Mouse (Mus musculus): ENCODE measurements around the gene Glud1. TPM values are rescaled to one million over a fixed set of nuclear protein-coding genes. Genes with fewer than 3 reads are reported as not detected.

Glud1 gene
- total and polyA plus RNA-seq, 3 experiments, result 57.1 to 125 (median 92.3) TPM

DNA sequence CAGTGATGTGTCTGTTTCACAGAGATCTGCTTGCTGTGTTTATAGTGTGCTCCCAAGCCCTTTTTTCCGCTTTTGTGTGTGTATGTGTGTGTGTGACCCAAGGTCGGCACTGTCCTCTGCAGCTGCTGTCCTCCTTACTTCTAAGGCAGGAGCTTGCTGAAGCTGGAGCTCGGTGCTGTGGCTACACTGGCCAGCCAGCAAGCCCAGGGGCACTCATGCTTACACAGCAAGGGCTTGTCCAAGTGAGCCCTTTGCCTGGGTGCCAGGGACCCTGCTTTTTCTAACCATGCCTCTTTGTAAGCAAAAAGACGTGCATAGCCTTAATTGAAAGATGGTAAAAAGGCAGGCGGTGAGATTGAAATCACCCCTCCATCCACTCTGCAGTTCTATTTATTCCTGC, 21.9 kb downstream of the Glud1 start:
- no peak for DNase-seq (ENCODE audit: low read depth, low spot score)
- TF ChIP-seq ZMIZ1 (IDR thresholded peaks at IDR 0.05; ENCODE audit: low read depth, low read length), result no peak
- no peak for TF ChIP-seq KAT2A (conservative IDR thresholded peaks at IDR 0.05; ENCODE audit: low read depth, low read length)
- TF ChIP-seq NRF1 (IDR thresholded peaks at IDR 0.05; ENCODE audit: insufficient read depth, low read depth, low read length, poor library complexity, severe bottlenecking), result no peak
- no peak for TF ChIP-seq POLR2AphosphoS2 (IDR thresholded peaks at IDR 0.05; ENCODE audit: low read length)
- no peak for TF ChIP-seq ZNF384 (IDR thresholded peaks at IDR 0.05; ENCODE audit: low read depth, low read length)
- no peak for TF ChIP-seq MAZ (IDR thresholded peaks at IDR 0.05; ENCODE audit: low read depth, low read length)
- TF ChIP-seq GATA1 (IDR thresholded peaks at IDR 0.05; ENCODE audit: low read depth, low read length), result no peak
- TF ChIP-seq ETS1 (IDR thresholded peaks at IDR 0.05; ENCODE audit: low read depth, low read length), result no peak
- TF ChIP-seq E2F4 (IDR thresholded peaks at IDR 0.05; ENCODE audit: borderline replicate concordance, low read depth, low read length), result no peak
- no peak for TF ChIP-seq CHD2 (IDR thresholded peaks at IDR 0.05; ENCODE audit: low read length)
- no peak for TF ChIP-seq JUND (IDR thresholded peaks at IDR 0.05; ENCODE audit: low read depth, low read length)
- no peak for TF ChIP-seq SMC3 (IDR thresholded peaks at IDR 0.05; ENCODE audit: low read depth, low read length)
- TF ChIP-seq UBTF (IDR thresholded peaks at IDR 0.05; ENCODE audit: borderline replicate concordance, insufficient read depth, low read depth, low read length), result no peak
- no peak for TF ChIP-seq CHD1 (IDR thresholded peaks at IDR 0.05; ENCODE audit: low read depth, low read length)
- TF ChIP-seq USF1 (IDR thresholded peaks at IDR 0.05; ENCODE audit: low read depth, low read length), result no peak
- no peak for TF ChIP-seq GABPA (IDR thresholded peaks at IDR 0.05; ENCODE audit: low read depth, low read length)
- TF ChIP-seq MYB (IDR thresholded peaks at IDR 0.05; ENCODE audit: low read depth, low read length), result no peak
- no peak for TF ChIP-seq POLR2AphosphoS5 (IDR thresholded peaks at IDR 0.05; ENCODE audit: borderline replicate concordance, low read depth, low read length)
- Histone ChIP-seq H3K27ac (ENCODE audit: control insufficient read depth, low read depth, low read length) (no peak overlapping the region), H3K9me3 (replicated peaks; ENCODE audit: insufficient read depth, low read length) (no peaks in the 10 kb centered on the region), H3K79me2 (ENCODE audit: control insufficient read depth, insufficient read depth, low read length, poor library complexity) (no peaks in the 10 kb centered on the region), H3K4me1 (ENCODE audit: control insufficient read depth in 1 of 2, insufficient read depth in 2 of 2, low read length in 2 of 2) (peaks cover 2 to 4% of the 10 kb centered on the region in 2 experiments; a peak in 2 of 4 replicates), H3K36me3 (ENCODE audit: control insufficient read depth in 1 of 2, insufficient read depth in 2 of 2, low read length in 2 of 2) (peaks cover 6 to 21% of the 10 kb centered on the region in 2 experiments), H3K4me3 (ENCODE audit: control insufficient read depth in 1 of 2, insufficient read depth in 1 of 2, low read depth in 2 of 2, low read length in 2 of 2) (no peak overlapping the region), H3K9ac (ENCODE audit: control insufficient read depth, low read depth, low read length, poor library complexity, severe bottlenecking) (no peak overlapping the region), H3K27me3 (ENCODE audit: control insufficient read depth in 1 of 2, insufficient read depth in 2 of 2, low read length in 2 of 2) (no peaks in the 10 kb centered on the region)

DNA sequence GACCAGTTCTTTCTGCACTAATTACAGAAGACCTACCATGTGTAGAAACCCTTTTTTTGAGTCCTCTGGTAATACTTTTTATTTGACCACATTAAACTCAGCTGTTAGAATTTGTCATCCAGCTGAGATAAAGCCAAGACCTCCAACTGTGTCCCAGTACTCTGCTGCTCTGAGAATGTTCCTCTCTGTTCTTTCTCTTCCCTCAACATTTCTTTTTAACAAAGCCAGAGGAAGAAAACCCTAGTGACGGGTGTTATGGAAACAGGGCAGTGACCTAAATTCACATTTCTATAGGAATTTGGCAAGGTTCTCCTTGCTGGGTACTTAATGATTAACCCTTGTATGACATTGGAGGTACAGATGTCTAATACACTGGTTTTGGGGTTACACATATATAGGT, 28.9 kb downstream of the Glud1 start:
- H3K36me3 ChIP-seq (ENCODE audit: control insufficient read depth in 1 of 2, insufficient read depth in 2 of 2, low read length in 2 of 2), result peaks cover 13 to 26% of the 10 kb centered on the region in 2 experiments
- no peak for DNase-seq (ENCODE audit: low read depth, low spot score)
- no peak overlapping the region for H3K9ac ChIP-seq (ENCODE audit: control insufficient read depth, low read depth, low read length, poor library complexity, severe bottlenecking)

More for the DNA sequence above, 28.9 kb downstream of the Glud1 start:
- Histone ChIP-seq H3K4me1 (ENCODE audit: control insufficient read depth in 1 of 2, insufficient read depth in 2 of 2, low read length in 2 of 2) (peaks cover 16 to 21% of the 10 kb centered on the region in 2 experiments), H3K4me3 (ENCODE audit: control insufficient read depth in 1 of 2, insufficient read depth in 1 of 2, low read depth in 2 of 2, low read length in 2 of 2) (no peak overlapping the region), H3K27ac (ENCODE audit: control insufficient read depth, low read depth, low read length) (no peak overlapping the region), H3K27me3 (ENCODE audit: control insufficient read depth in 1 of 2, insufficient read depth in 2 of 2, low read length in 2 of 2) (no peaks in the 10 kb centered on the region), H3K79me2 (ENCODE audit: control insufficient read depth, insufficient read depth, low read length, poor library complexity) (no peaks in the 10 kb centered on the region), H3K9me3 (replicated peaks; ENCODE audit: insufficient read depth, low read length) (no peaks in the 10 kb centered on the region)
- no peak for TF ChIP-seq ZKSCAN1 (IDR thresholded peaks at IDR 0.05; ENCODE audit: low read depth, low read length)
